Mouse (Mus musculus) midbrain, postnatal 0 days (tissue): ENCODE measurements at regions not wholly inside any gene's neighbourhood (a gene's known extent, or its start where the extent isn't known, plus 50 kb on each side); places are given as distances from the start of the nearest gene placed in this dataset.

Experiments used
- ATAC-seq: fragments of 200-750 bp; cut with Nextera tagmentation; 2 replicates; pipeline ENCODE4 v1.8.0; 2017; ENCODE audit warnings: moderate number of reproducible peaks, mild to moderate bottlenecking, moderate TSS enrichment, moderate library complexity; ENCODE audit not compliant: low FRiP score
- DNase-seq: peaks from one replicate; pipeline ENCODE4 v3.0.0-alpha.2; 2015; ENCODE audit warnings: low spot score
- H3K27ac ChIP-seq: fragments of 300-500 bp; sonication (generic); 2 replicates; pipeline ENCODE4 v1.5.1; 2014; ENCODE audit warnings: low read depth, mild to moderate bottlenecking, low read length, mixed read lengths
- H3K27me3 ChIP-seq: fragments of 300-500 bp; sonication (generic); 2 replicates; pipeline ENCODE4 v1.6.1; 2014; ENCODE audit warnings: low read length, control low read depth, mixed read lengths; ENCODE audit not compliant: insufficient read depth
- H3K36me3 ChIP-seq: fragments of 300-500 bp; sonication (generic); 2 replicates; pipeline ENCODE4 v1.6.1; 2014; ENCODE audit warnings: low read length, control low read depth, mixed read lengths; ENCODE audit not compliant: insufficient read depth
- H3K4me1 ChIP-seq: fragments of 300-500 bp; sonication (generic); 2 replicates; pipeline ENCODE4 v1.6.1; 2014; ENCODE audit warnings: mild to moderate bottlenecking, control low read depth, antibody characterized with exemption, low read length, mixed read lengths; ENCODE audit not compliant: insufficient read depth
- H3K4me2 ChIP-seq: fragments of 300-500 bp; sonication (generic); 2 replicates; pipeline ENCODE4 v1.6.1; 2014; ENCODE audit warnings: low read depth, mild to moderate bottlenecking, low read length, mixed read lengths; ENCODE audit not compliant: poor library complexity, severe bottlenecking
- H3K4me3 ChIP-seq: fragments of 300-500 bp; sonication (generic); 2 replicates; pipeline ENCODE4 v1.5.1; 2014; ENCODE audit warnings: low read depth, mild to moderate bottlenecking, low read length, moderate library complexity
- H3K9ac ChIP-seq: fragments of 300-500 bp; sonication (generic); replicated peaks from 2 replicates; pipeline ENCODE4 v1.6.1; 2014; ENCODE audit warnings: mild to moderate bottlenecking, low read length, moderate library complexity, mixed read lengths; ENCODE audit not compliant: poor library complexity, severe bottlenecking
- H3K9me3 ChIP-seq: fragments of 300-500 bp; sonication (generic); 2 replicates; pipeline ENCODE4 v1.6.1; 2016; ENCODE audit warnings: low read length, control low read depth
- CTCF ChIP-seq: IDR thresholded peaks from 2 replicates; pipeline ENCODE4 v1.5.1; 2016; ENCODE audit warnings: antibody characterized with exemption, mild to moderate bottlenecking
- WGBS: fragments of 180-500 bp; shearing (Covaris S2); extraction: QIAGEN DNeasy Blood & Tissue Kit; methylation state at CpG from one replicate; pipeline ENCODE4 v1.1.7; 2014; 5-methylcytosine and 5-hydroxymethylcytosine counted together

DNA sequence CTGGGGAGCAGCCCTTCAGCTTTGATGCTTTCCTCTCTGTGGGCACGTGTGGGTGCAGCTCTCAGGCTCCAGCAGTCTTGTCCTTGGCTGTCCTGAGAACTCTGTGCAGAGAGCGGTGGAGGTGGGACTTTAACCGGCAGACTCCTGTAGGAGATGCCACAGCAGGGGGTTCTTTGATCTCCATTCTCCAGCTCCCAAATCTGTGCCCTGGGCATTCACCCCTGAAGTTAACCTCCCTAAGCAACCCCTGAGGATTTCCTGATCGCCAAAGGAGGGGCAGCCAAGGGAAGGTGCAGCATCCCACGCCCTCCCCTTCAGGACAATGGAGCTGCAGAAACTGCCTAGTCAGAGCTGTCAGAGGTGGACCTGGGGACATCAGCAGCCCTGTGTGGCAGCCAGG lies 73.2 kb upstream of the Spaca7 start:
- Histone ChIP-seq H3K4me3 (no peak overlapping the region), H3K36me3 (no peaks in the 10 kb centered on the region), H3K9ac (no peak overlapping the region), H3K27ac (no peak overlapping the region), H3K27me3 (peaks cover 19% of the 10 kb centered on the region), H3K4me1 (no peaks in the 10 kb centered on the region; the same call in 1 of the 2 replicates), H3K4me2 (no peak overlapping the region), H3K9me3 (no peaks in the 10 kb centered on the region)
- TF ChIP-seq CTCF, result no peak
- ATAC-seq, result no peak
- 31% methylated on average over 5 of the region's 5 CpGs for WGBS
- no peak for DNase-seq

DNA sequence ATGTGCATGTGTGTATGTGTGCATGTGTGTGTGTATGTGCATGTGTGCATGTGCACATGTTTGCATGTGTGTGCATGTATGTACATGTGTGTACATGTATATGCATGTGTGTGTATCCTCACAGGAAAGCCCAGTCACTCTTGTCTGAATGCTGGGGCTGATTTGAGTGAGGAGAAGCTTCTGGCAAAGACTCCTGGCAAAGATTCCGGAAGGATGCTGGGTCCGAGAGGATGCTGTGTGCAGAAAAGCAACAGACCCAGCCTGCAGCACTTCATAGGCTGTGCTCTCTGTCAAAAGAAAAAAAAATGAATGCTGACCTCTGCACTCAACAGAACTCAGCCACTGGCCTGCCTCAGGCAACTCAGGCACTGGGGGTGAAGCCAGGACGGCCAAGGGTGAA lies 72.5 kb upstream of the Spaca7 start:
- Histone ChIP-seq H3K36me3 (no peaks in the 10 kb centered on the region), H3K27ac (no peak overlapping the region), H3K9ac (no peak overlapping the region), H3K4me2 (no peak overlapping the region), H3K4me3 (no peak overlapping the region), H3K4me1 (no peaks in the 10 kb centered on the region; the same call in 1 of the 2 replicates), H3K27me3 (peaks cover 23% of the 10 kb centered on the region), H3K9me3 (no peaks in the 10 kb centered on the region)
- no peak for DNase-seq
- ATAC-seq, result no peak
- WGBS, result 44% methylated on average over 3 of the region's 3 CpGs
- no peak for TF ChIP-seq CTCF

- H3K4me2 ChIP-seq, result peak overlapping the region; percentile 46
- H3K27me3 ChIP-seq, result peaks cover 22% of the 10 kb centered on the region
- no peak overlapping the region for H3K9ac ChIP-seq
- DNase-seq (no peak), ATAC-seq (peak; percentile 27; the same call in 1 of the 2 replicates)
- 5% methylated on average over 11 of the region's 11 CpGs for WGBS
- H3K4me1 ChIP-seq, result no peaks in the 10 kb centered on the region; the same call in 1 of the 2 replicates
- H3K4me3 ChIP-seq, result peak overlapping the region; percentile 20; the same call in 1 of the 2 replicates
- H3K36me3 ChIP-seq, result no peaks in the 10 kb centered on the region
- TF ChIP-seq CTCF, result no peak
- H3K9me3 ChIP-seq, result no peaks in the 10 kb centered on the region
- H3K27ac ChIP-seq, result no peak overlapping the region
Observed at GRCm38 (mm10) chr8:12501824-12502223, 71.0 kb upstream of the Spaca7 start.

DNA sequence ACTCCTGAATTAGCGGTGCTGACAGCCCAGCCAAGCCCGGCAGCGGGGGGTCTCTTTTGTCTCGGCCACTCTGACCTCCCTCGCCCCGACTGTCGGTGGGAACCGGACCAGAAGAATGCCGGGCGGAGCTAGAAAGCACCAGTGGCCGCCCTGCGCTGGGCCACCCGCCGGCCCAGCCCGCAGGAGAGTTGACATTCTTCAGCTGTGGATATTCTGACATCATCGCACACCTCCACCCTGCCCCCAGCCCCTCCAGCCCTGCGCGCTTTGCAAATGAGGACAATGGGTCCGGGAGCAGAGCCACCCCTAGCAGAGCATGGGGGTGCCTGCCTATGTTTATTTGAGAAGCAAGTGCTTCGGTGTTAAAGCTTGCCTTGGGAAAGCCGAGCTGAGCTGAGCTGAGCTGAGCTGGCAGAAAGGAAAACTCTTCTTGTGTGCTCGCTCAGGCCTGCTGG lies 70.5 kb upstream of the Spaca7 start:
- ATAC-seq (peak; percentile 71), DNase-seq (no peak)
- Histone ChIP-seq H3K4me3 (peak overlapping the region; percentile 20; the same call in 1 of the 2 replicates), H3K9me3 (no peaks in the 10 kb centered on the region), H3K9ac (no peak overlapping the region), H3K4me1 (no peaks in the 10 kb centered on the region; the same call in 1 of the 2 replicates), H3K4me2 (peak overlapping the region; percentile 46), H3K36me3 (no peaks in the 10 kb centered on the region), H3K27ac (no peak overlapping the region), H3K27me3 (peaks cover 22% of the 10 kb centered on the region)
- under 1% methylated on average over 22 of the region's 22 CpGs for WGBS
- no peak for TF ChIP-seq CTCF

DNA sequence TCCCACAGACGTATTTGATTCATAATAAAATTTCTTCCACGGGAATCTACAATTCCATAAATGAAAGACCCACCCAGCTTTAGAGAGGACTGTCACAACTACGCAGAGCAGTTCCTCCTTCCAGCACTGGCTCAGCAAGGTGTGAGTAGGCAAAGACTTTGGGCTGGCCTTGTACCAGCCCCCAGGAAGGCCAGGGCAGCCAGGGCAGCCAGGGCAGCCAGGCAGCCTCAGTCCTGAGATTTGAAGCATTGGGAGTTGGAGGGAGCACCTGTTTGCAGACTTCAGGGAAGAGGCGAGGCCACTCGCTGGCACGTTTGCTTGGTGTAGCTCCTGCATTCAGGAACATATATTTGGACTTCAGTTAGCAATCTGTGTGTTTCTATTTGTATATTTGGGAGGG lies 70.0 kb upstream of the Spaca7 start:
- Histone ChIP-seq H3K4me1 (no peaks in the 10 kb centered on the region; the same call in 1 of the 2 replicates), H3K9me3 (no peaks in the 10 kb centered on the region), H3K27me3 (peaks cover 22% of the 10 kb centered on the region), H3K27ac (no peak overlapping the region), H3K36me3 (no peaks in the 10 kb centered on the region), H3K9ac (no peak overlapping the region), H3K4me2 (peak overlapping the region; percentile 46; the same call in 1 of the 2 replicates), H3K4me3 (no peak overlapping the region)
- DNase-seq, result no peak
- no peak for TF ChIP-seq CTCF
- 29% methylated on average over 6 of the region's 6 CpGs for WGBS
- ATAC-seq, result no peak

DNA sequence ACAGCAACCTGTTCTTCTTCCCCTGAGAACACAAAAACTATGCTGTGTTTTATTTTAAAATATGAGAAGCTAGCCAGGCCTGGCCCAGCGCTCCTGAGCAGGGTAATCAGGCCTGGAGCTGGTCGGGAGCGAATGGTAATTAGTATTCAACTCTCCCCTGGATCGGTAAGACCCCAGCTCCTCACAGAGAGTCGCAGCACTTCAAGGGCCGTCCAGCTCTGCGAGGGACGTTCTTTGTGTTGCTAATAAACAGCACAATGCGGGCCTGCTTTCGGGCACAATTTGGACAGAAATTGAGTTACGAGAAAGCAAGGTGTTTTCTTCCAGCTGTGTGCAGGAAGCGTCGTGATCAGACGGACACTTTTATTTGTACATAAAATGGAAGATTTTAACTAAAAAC lies 69.5 kb upstream of the Spaca7 start:
- 14% methylated on average over 14 of the region's 14 CpGs for WGBS
- Histone ChIP-seq H3K27ac (no peak overlapping the region), H3K4me1 (no peaks in the 10 kb centered on the region; the same call in 1 of the 2 replicates), H3K36me3 (no peaks in the 10 kb centered on the region), H3K9me3 (no peaks in the 10 kb centered on the region), H3K27me3 (peaks cover 22% of the 10 kb centered on the region), H3K4me2 (no peak overlapping the region), H3K9ac (no peak overlapping the region), H3K4me3 (no peak overlapping the region)
- no peak for TF ChIP-seq CTCF
- DNase-seq (no peak), ATAC-seq (no peak)
